Mouse (Mus musculus) ES-Bruce4 (cell line): ENCODE results near the gene Soga3.

Experiments used
- CTCF ChIP-seq: IDR thresholded peaks from one replicate; pipeline ENCODE4 v1.8.1; 2011; ENCODE audit warnings: low read depth, low read length
- POLR2A ChIP-seq: IDR thresholded peaks from one replicate; pipeline ENCODE4 v1.8.1; 2011; ENCODE audit warnings: low read length; ENCODE audit not compliant: insufficient read depth

DNA sequence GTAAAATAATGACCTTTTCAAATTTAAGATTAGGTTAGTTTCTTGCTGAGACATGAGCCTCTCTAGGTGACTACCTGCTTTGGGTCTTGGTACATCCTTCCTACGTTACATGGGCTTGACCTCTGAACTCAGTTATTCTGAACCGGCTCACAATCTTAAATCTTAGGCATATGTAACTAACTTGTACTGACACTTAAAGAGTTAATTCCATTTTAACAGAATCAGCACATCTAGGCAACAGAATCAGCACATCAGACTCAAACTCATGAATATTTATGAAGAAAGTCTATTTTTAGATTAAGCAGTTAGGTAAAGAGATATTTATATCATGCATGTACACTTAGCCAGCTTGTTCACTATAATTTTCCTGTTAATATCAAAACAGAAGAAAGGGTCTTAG, 73.8 kb downstream of the Soga3 start:
- TF ChIP-seq CTCF, result no peak
- TF ChIP-seq POLR2A, result no peak
